Mouse (Mus musculus): ENCODE results near the gene Rabl3. TPM values are rescaled to one million over a fixed set of nuclear protein-coding genes. Genes with fewer than 3 reads are reported as not detected.

The Rabl3 gene
- polyA plus RNA-seq, 1 experiment = 0.94 TPM

GRCm38 (mm10) chr16:37579591-37579990 lies 39.9 kb downstream of the Rabl3 start:
- DNase-seq (ENCODE audit: low read depth in 1 of 2, low spot score in 2 of 2) = no peak
- 97% methylated on average over 1 of the region's 1 CpGs for WGBS

GRCm38 (mm10) chr16:37579994-37580393 lies 40.3 kb downstream of the Rabl3 start, which contains the start of gene Hgd:
Gene Hgd (plus strand): TSS chr16:37580153.
- Histone ChIP-seq H3K27ac (ENCODE audit: insufficient read depth, low read length) (no peak within 1 kb of the TSS), H3K4me3 (ENCODE audit: extremely low read depth, insufficient read depth, insufficient read length) (no peak within 1 kb of the TSS)

More at GRCm38 (mm10) chr16:37579591-37579990, 39.9 kb downstream of the Rabl3 start:
- no peak for TF ChIP-seq POLR2A (IDR thresholded peaks at IDR 0.05; ENCODE audit: low read depth, low read length)
- TF ChIP-seq CTCF (IDR thresholded peaks at IDR 0.05; ENCODE audit: extremely low read depth, insufficient read depth, insufficient read length, insufficient replicate concordance) = no peak
- 0 out of 2 replicates have a peak, but pooled peaks cover 2% of the 10 kb centered on the region for H3K27me3 ChIP-seq (ENCODE audit: control insufficient read depth, insufficient read depth, low read length)
- no peaks in the 10 kb centered on the region for H3K36me3 ChIP-seq (ENCODE audit: control insufficient read depth, insufficient read depth, low read length)
- no peak overlapping the region for H3K27ac ChIP-seq (ENCODE audit: insufficient read depth, low read length)
- H3K4me3 ChIP-seq (ENCODE audit: extremely low read depth, insufficient read depth, insufficient read length) = no peak overlapping the region
- H3K4me1 ChIP-seq (ENCODE audit: control insufficient read depth, insufficient read depth, insufficient read length) = no peaks in the 10 kb centered on the region

GRCm38 (mm10) chr16:37580651-37581050 lies 41.0 kb downstream of the Rabl3 start:
- DNase-seq (ENCODE audit: low read depth in 1 of 2, low spot score in 2 of 2) = no peak
- H3K4me3 ChIP-seq (ENCODE audit: extremely low read depth, insufficient read depth, insufficient read length) = no peak overlapping the region
- WGBS = 81% methylated on average over 4 of the region's 4 CpGs
- TF ChIP-seq POLR2A (IDR thresholded peaks at IDR 0.05; ENCODE audit: low read depth, low read length) (no peak), CTCF (IDR thresholded peaks at IDR 0.05; ENCODE audit: extremely low read depth, insufficient read depth, insufficient read length, insufficient replicate concordance) (no peak)
- H3K4me1 ChIP-seq (ENCODE audit: control insufficient read depth, insufficient read depth, insufficient read length) = no peaks in the 10 kb centered on the region
- 0 out of 2 replicates have a peak, but pooled peaks cover 2% of the 10 kb centered on the region for H3K27me3 ChIP-seq (ENCODE audit: control insufficient read depth, insufficient read depth, low read length)
- no peak overlapping the region for H3K27ac ChIP-seq (ENCODE audit: insufficient read depth, low read length)
- no peaks in the 10 kb centered on the region for H3K36me3 ChIP-seq (ENCODE audit: control insufficient read depth, insufficient read depth, low read length)

More at GRCm38 (mm10) chr16:37579994-37580393, 40.3 kb downstream of the Rabl3 start, which contains the start of gene Hgd:
- H3K4me1 ChIP-seq (ENCODE audit: control insufficient read depth, insufficient read depth, insufficient read length) = no peaks in the 10 kb centered on the region
- H3K36me3 ChIP-seq (ENCODE audit: control insufficient read depth, insufficient read depth, low read length) = no peaks in the 10 kb centered on the region
- TF ChIP-seq POLR2A (IDR thresholded peaks at IDR 0.05; ENCODE audit: low read depth, low read length) (no peak), CTCF (IDR thresholded peaks at IDR 0.05; ENCODE audit: extremely low read depth, insufficient read depth, insufficient read length, insufficient replicate concordance) (no peak)
- WGBS = 74% methylated on average over 4 of the region's 4 CpGs
- 0 out of 2 replicates have a peak, but pooled peaks cover 2% of the 10 kb centered on the region for H3K27me3 ChIP-seq (ENCODE audit: control insufficient read depth, insufficient read depth, low read length)
- no peak for DNase-seq (ENCODE audit: low read depth in 1 of 2, low spot score in 2 of 2)

GRCm38 (mm10) chr16:37581901-37582300 lies 42.2 kb downstream of the Rabl3 start:
- no peak overlapping the region for H3K27ac ChIP-seq (ENCODE audit: insufficient read depth, low read length)

GRCm38 (mm10) chr16:37583306-37583705 lies 43.6 kb downstream of the Rabl3 start:
- H3K36me3 ChIP-seq (ENCODE audit: control insufficient read depth, insufficient read depth, low read length) = no peaks in the 10 kb centered on the region
- no peak for DNase-seq (ENCODE audit: low read depth in 1 of 2, low spot score in 2 of 2)
- no peak overlapping the region for H3K27ac ChIP-seq (ENCODE audit: insufficient read depth, low read length)
- TF ChIP-seq CTCF (IDR thresholded peaks at IDR 0.05; ENCODE audit: extremely low read depth, insufficient read depth, insufficient read length, insufficient replicate concordance) (no peak), POLR2A (IDR thresholded peaks at IDR 0.05; ENCODE audit: low read depth, low read length) (no peak)
- H3K4me3 ChIP-seq (ENCODE audit: extremely low read depth, insufficient read depth, insufficient read length) = no peak overlapping the region
- 0 out of 2 replicates have a peak, but pooled peaks cover 2% of the 10 kb centered on the region for H3K27me3 ChIP-seq (ENCODE audit: control insufficient read depth, insufficient read depth, low read length)
- WGBS = 93% methylated on average over 3 of the region's 3 CpGs
- no peaks in the 10 kb centered on the region for H3K4me1 ChIP-seq (ENCODE audit: control insufficient read depth, insufficient read depth, insufficient read length)

More at GRCm38 (mm10) chr16:37581901-37582300, 42.2 kb downstream of the Rabl3 start:
- Histone ChIP-seq H3K4me3 (ENCODE audit: extremely low read depth, insufficient read depth, insufficient read length) (no peak overlapping the region), H3K36me3 (ENCODE audit: control insufficient read depth, insufficient read depth, low read length) (no peaks in the 10 kb centered on the region), H3K27me3 (ENCODE audit: control insufficient read depth, insufficient read depth, low read length) (0 out of 2 replicates have a peak, but pooled peaks cover 2% of the 10 kb centered on the region), H3K4me1 (ENCODE audit: control insufficient read depth, insufficient read depth, insufficient read length) (no peaks in the 10 kb centered on the region)
- 93% methylated on average over 3 of the region's 3 CpGs for WGBS
- TF ChIP-seq CTCF (IDR thresholded peaks at IDR 0.05; ENCODE audit: extremely low read depth, insufficient read depth, insufficient read length, insufficient replicate concordance) (no peak), POLR2A (IDR thresholded peaks at IDR 0.05; ENCODE audit: low read depth, low read length) (no peak)
- no peak for DNase-seq (ENCODE audit: low read depth in 1 of 2, low spot score in 2 of 2)

- no peaks in the 10 kb centered on the region for H3K4me1 ChIP-seq (ENCODE audit: control insufficient read depth, insufficient read depth, insufficient read length)
- no peaks in the 10 kb centered on the region for H3K36me3 ChIP-seq (ENCODE audit: control insufficient read depth, insufficient read depth, low read length)
- WGBS = 59% methylated on average over 6 of the region's 6 CpGs
- TF ChIP-seq CTCF (IDR thresholded peaks at IDR 0.05; ENCODE audit: extremely low read depth, insufficient read depth, insufficient read length, insufficient replicate concordance) (no peak), POLR2A (IDR thresholded peaks at IDR 0.05; ENCODE audit: low read depth, low read length) (no peak)
- no peak overlapping the region for H3K4me3 ChIP-seq (ENCODE audit: extremely low read depth, insufficient read depth, insufficient read length)
- 0 out of 2 replicates have a peak, but pooled peaks cover 2% of the 10 kb centered on the region for H3K27me3 ChIP-seq (ENCODE audit: control insufficient read depth, insufficient read depth, low read length)
- no peak for DNase-seq (ENCODE audit: low read depth in 1 of 2, low spot score in 2 of 2)
- H3K27ac ChIP-seq (ENCODE audit: insufficient read depth, low read length) = no peak overlapping the region
Observed at GRCm38 (mm10) chr16:37583801-37584200, 44.1 kb downstream of the Rabl3 start.
